Mouse (Mus musculus): ENCODE data around the gene Lrrc20. TPM values are rescaled to one million over a fixed set of nuclear protein-coding genes. Genes with fewer than 3 reads are reported as not detected.

The Lrrc20 gene
- 3.0 TPM for polyA plus RNA-seq (2017; shearing (Covaris generic))

GRCm38 (mm10) chr10:61475594-61476439 lies at the start of gene Lrrc20:
TSS of gene Lrrc20 (plus strand) at chr10:61475801.

GRCm38 (mm10) chr10:61452645-61453044 lies 23.0 kb upstream of the Lrrc20 start, which contains the start of gene Eif4ebp2:
TSS of gene Eif4ebp2 (minus strand) at chr10:61452661.

Other genes with a start within 250 kb of the Lrrc20 start
- gene Adamts14, start 202.4 kb upstream of the Lrrc20 start, polyA plus RNA-seq (2017; shearing (Covaris generic)) = 2.9 TPM
- gene Prf1, start 178.0 kb upstream of the Lrrc20 start, polyA plus RNA-seq (2017; shearing (Covaris generic)) = 61.0 TPM
- gene Pald1, start 92.3 kb upstream of the Lrrc20 start, polyA plus RNA-seq (2017; shearing (Covaris generic)) = not detected
- not detected for gene Nodal, start 57.8 kb upstream of the Lrrc20 start, polyA plus RNA-seq (2017; shearing (Covaris generic))
- gene Eif4ebp2, start 23.1 kb upstream of the Lrrc20 start, polyA plus RNA-seq (2017; shearing (Covaris generic)) = 21.2 TPM
- gene Npffr1, start 119.7 kb downstream of the Lrrc20 start, polyA plus RNA-seq (2017; shearing (Covaris generic)) = not detected
- gene Ppa1, start 172.8 kb downstream of the Lrrc20 start, polyA plus RNA-seq (2017; shearing (Covaris generic)) = 47.8 TPM
- 247 TPM for gene Sar1a, start 204.5 kb downstream of the Lrrc20 start, polyA plus RNA-seq (2017; shearing (Covaris generic))
- 21.1 TPM for gene Tysnd1, start 219.7 kb downstream of the Lrrc20 start, polyA plus RNA-seq (2017; shearing (Covaris generic))
- not detected for gene Aifm2, start 239.5 kb downstream of the Lrrc20 start, polyA plus RNA-seq (2017; shearing (Covaris generic))